Mouse (Mus musculus): Measurements from ENCODE around the gene Rbfox2.
A peak's percentile ranks its signal among the peaks of the same experiment; 100 is the strongest.

Rbfox2 gene

GRCm38 (mm10) chr15:77186096-77186495 is 120.7 kb downstream of the Rbfox2 start:
- no peak for DNase-seq

DNA sequence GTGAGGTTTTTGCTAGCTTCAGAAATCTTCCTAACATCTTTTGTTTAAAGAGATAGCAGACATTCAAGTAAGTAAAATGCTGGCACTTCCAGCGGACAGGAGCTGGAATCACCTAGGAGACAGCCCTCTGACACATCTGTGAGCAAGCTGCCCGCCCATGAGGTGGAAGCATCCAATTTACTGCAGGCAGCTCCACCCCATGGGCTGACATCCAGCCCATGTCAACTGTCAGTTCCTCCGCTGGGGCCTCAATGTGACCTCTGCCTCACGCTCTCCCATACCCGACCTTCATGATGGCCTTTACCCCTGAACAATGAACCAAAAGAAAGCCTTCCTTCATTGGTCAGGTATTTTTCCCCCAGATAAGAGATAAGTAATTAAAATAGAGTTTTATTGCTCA is 121.2 kb downstream of the Rbfox2 start:
- peak; percentile 9 to 26 for DNase-seq

- DNase-seq: no peak
Observed at GRCm38 (mm10) chr15:77182800-77183199, 124.0 kb downstream of the Rbfox2 start.

- DNase-seq: no peak
Observed at GRCm38 (mm10) chr15:77174018-77174417, 132.8 kb downstream of the Rbfox2 start.

- no peak for DNase-seq
Observed at GRCm38 (mm10) chr15:77172414-77172813, 134.4 kb downstream of the Rbfox2 start.

DNA sequence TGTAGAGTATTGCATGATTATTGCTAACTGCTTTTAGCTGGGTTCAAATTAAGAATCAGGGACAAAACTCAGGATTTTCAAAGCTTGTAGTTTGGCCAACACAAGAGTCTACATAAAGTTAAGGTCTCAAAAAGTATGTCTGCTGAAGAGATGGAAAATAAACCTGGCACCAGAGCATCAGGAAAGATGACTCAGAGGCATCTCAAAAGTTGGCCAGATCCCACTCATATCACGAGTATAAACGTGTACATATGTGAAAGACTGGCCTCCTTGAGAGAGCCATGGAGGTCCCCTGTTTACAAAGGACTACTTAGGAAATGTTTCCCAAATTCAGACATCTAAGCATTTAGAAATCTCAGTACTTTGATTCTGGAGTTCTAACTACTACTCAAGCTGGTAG is 138.0 kb downstream of the Rbfox2 start:
- no peak for DNase-seq

- DNase-seq: no peak
Observed at GRCm38 (mm10) chr15:77166225-77166732, 140.5 kb downstream of the Rbfox2 start.

DNA sequence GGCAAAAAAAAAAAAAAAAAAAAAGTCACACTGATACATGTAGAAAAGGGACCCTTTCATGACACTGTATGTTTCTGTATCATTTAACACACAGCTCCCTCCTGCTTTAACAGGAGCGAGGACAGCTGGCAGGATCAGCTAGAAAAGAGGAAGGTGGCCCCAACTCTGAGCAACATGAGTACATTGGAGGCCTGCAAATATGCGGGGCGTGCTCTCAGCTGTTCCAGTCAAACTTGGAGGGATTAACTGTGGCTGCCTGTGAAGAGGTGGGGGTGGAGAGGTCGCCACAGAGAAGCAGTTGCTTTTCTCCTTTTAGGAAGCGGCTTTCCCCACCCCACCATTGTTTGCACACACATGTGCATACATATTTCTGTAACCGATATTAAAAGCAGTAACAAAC is 143.5 kb downstream of the Rbfox2 start:
- peak; percentile 21 to 26 for DNase-seq

GRCm38 (mm10) chr15:77162931-77163330 is 143.9 kb downstream of the Rbfox2 start:
- peak in 1 of 2 experiments; percentile 35 for DNase-seq

- peak in 1 of 2 experiments; percentile 40 for DNase-seq
Observed at GRCm38 (mm10) chr15:77161382-77161781, 145.4 kb downstream of the Rbfox2 start.

GRCm38 (mm10) chr15:77160848-77161247 is 146.0 kb downstream of the Rbfox2 start:
- no peak for DNase-seq

- DNase-seq: peak; percentile 76 to 82
Observed at GRCm38 (mm10) chr15:77156525-77156924, 150.3 kb downstream of the Rbfox2 start.

DNA sequence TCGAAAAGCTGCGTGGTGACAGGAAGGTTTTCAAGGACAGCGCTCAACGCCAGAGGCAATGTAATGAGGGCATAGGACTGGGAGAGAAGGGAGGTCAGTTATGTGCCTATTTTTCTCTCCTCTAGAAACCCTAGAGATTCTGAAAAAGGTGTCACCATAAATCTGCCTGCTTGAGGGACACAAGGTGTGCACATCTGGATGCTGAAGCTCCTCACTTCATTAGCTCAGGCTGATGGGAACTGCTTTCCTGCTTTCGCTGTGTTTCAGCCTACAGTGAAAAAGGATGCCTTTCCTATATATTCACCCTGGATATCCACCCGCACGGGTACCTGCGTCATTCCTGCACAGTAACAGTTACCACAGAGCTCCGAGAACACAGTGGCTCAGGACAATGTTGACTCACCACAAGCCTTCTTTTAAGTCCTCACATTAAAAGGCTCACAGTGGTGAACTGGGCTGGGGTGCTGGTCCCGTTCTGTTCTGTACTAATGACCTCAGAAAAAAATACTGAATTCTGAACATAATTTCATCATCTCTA is 152.5 kb downstream of the Rbfox2 start:
- DNase-seq: no peak

DNA sequence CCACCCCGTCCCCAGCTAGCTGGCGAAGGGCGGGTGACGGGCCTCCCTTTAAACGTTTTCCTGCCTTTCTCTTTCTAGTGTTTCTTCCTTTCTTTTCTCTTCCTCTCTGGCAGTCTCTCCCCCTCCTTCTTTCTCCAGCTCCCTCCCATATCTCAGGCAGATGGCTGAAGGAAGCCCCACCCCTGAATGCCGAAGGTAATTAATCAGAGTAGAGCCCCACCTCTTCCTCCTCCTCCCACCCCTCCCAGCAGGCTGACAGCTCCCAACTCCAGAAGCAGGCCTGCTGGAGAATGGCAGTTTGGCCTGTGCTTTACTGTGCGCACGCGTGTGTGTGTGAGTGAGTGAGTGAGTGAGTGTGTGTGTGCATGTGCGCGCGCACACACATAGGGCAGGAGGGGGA is 153.2 kb downstream of the Rbfox2 start:
- peak; percentile 83 to 90 for DNase-seq

- DNase-seq: peak; percentile 44 to 62
Observed at GRCm38 (mm10) chr15:77153088-77153546, 153.7 kb downstream of the Rbfox2 start.

DNA sequence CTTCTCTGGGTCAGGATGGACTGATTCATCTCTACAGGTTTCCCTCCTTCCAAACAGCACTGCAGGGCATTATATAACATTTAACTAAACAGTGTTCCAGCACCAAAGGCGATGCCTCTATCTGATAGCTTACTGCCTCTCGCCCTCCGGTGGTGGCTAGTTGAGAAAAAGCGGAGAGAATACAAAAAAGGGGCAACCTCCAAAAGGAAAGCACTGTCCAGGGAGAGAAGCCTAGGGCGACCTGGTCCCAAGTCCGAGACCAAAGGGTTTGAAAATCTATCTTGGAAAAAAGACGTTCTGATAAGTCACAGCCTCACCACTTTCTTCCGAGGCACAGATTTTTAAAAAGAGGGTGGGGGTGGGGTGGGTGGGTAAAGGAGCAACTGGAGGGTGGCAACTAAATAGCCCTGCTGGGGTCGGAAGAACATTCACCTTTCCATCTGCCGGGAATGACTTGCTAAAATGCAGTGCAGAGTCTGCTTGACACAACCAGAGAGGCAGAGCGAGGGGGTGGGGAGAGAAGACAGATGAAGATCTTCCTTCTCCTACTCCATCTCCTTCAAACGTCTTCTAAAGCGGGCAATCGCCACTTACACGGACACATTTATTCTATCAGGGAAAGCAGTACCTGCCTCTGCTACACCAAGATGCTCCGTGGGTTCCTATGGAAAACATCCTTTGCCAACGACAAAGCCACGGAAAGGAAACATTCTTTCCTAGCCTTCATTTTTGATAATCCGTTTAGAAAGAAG is 154.3 kb downstream of the Rbfox2 start:
- DNase-seq: peak; percentile 35 to 47

DNA sequence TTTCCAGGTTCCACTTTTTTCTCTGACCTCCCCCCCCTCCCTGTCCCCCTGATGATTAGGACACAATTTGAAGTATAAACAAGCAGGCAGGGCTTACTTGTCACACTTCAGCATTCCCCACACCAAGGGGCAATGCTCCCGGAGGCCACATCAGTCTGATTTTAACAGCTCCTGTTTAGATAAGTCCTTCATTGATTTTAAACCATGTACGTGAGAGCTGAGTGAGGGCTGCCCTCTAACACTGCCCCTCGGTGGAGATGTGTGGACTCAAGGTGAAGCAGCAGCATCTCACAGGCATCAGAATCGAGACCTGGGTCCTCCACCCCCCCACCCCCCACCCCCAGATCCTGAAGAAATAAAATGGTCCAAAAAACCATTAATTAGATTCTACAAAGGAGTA is 155.0 kb downstream of the Rbfox2 start:
- no peak for DNase-seq

- DNase-seq: peak; percentile 13 to 15
Observed at GRCm38 (mm10) chr15:77151178-77151577, 155.6 kb downstream of the Rbfox2 start.

DNA sequence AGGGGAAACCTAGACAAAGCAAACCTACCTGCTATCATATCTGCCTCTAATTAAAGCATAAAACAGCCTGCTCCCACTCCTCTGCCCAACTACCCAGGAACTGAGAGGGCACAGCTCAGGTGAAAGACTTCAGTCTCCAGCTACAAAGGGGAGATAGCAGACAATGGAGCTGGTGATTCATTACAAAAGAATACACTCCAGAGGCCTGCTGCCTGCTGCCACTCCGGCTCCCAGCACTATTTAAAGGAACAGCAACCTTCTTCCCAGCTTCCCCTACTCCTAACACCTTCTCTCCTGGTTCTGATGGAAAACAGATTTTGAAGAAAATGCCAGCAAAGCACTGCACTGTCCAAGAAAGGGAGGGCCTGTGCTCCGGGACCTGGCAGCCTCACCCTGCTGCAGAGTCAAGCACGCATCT is 156.4 kb downstream of the Rbfox2 start:
- peak; percentile 21 to 42 for DNase-seq

DNA sequence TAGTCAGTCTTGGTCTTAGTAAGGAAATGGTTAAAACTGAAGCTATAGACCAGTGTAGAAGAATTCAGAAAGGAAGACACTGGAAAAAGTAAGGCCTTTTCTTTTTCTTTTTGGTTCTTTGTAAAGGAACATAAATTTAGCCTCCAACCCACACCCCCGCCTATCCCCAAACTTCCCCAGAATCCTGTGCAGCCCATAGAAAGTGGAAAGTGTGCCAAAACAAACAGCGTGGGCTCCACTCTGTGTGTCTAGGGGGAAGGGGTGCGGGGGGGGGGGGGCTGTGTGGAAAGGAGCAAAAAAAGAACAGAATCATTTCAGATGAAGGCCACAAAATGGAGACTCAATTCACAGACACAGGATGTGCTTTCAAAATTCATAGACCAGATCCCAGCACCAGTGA is 156.8 kb downstream of the Rbfox2 start:
- DNase-seq: peak; percentile 40 to 54

GRCm38 (mm10) chr15:77149551-77149950 is 157.3 kb downstream of the Rbfox2 start:
- no peak for DNase-seq

DNA sequence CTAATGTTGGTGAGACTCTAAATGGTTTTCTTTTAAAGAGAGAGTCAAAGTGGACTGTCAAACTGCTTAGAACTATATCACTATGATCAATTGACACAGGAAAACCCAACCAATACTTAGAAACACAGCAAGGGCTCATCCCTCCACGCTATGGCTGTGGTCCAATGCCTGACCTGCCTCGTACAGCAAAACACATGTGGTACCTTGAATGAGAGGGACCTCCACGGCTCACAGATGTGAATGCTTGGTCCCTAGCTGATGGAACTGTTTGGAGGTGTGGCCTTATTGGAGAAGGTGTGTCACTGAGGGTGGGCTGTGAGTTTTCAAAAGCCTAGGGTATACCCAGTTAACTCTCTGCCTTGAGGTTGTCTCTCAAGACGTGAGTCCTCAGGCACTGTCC is 159.9 kb downstream of the Rbfox2 start:
- DNase-seq: no peak

- DNase-seq: no peak
Observed at GRCm38 (mm10) chr15:77144960-77145359, 161.8 kb downstream of the Rbfox2 start.

DNA sequence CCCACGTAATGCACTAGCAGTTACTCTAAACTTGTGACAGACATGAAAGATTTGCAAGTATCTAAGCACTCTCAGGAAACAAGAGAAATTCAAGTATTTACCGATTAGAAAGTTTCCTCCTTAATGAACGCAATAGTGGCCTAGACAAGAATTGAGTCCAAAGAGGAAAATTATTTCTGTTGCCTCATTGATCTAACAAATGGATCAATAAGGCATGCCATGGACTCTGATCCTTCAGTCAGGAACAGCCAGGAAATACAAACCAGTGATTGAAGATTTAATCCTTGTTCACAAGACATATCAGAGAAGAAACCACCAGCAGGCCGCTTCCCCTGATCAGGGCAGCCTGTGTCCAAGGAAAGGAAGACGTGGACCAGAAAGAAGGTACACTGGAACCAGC is 164.0 kb downstream of the Rbfox2 start:
- no peak for DNase-seq
